16 mouse cellular contexts compared by ENCODE assay signal in the genomic region with DNA sequence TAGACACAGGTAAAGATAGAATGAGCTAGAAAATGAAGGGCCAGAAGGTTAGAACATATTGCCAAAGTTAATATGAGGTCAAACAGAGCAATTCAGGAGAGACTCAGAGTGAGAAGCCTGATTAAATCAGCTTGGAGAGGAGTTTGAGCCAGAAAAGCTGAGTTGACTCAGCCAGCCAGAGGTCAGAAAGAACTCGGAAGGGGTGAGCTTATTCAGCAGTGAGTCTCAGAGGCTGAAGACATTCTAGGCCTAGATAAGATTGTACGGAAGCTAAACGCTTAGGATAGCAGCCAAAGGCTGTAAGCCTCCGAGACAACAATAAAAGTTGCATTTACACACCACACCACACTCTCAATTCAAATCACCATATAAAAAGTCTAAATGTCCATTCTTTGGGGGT.
DNase-seq lines count a peak whose midpoint lies in the region; ATAC-seq and TF ChIP-seq lines count a peak whose summit lies in the region.
"Had no signal": no experiment of that assay in that cellular context is flagged by ENCODE, and none has a peak within 500 bp of the region (broad histone marks: within the 10 kb centered on the region; RNA-seq: fewer than 3 reads in every experiment).

No protein-coding gene starts in this region.

- no peak for TF ChIP-seq RAD21 in MEL (IDR thresholded peaks at IDR 0.05; ENCODE audit: low read depth, low read length)

- H3K4me1 ChIP-seq in MEL (ENCODE audit: control insufficient read depth in 1 of 2, insufficient read depth in 2 of 2, low read length in 2 of 2), result peaks cover 0 to 3% of the 10 kb centered on the region in 2 experiments; a peak in 1 of 4 replicates
- no peaks in the 10 kb centered on the region for H3K4me1 ChIP-seq in liver, postnatal 0 days (ENCODE audit: insufficient read depth)
- H3K4me1 ChIP-seq: limb, embryonic 10.5 days; lung, embryonic 15.5 days; midbrain, embryonic 12.5 days; neural tube, embryonic 13.5 days had no signal

- no peak for TF ChIP-seq CTCF in MEL (IDR thresholded peaks at IDR 0.05 in 2 of 3, conservative IDR thresholded peaks at IDR 0.05 in 1 of 3; ENCODE audit: control insufficient read depth in 1 of 3, insufficient read depth in 1 of 3, low read depth in 2 of 3, low read length in 3 of 3, poor library complexity in 1 of 3, severe bottlenecking in 1 of 3)
- TF ChIP-seq CTCF in liver, postnatal 0 days (IDR thresholded peaks at IDR 0.05; ENCODE audit: low read depth), result no peak

- 81% methylated on average over 4 of the region's 4 CpGs for WGBS in liver, postnatal 0 days (ENCODE audit: insufficient replicate concordance)

- no peaks in the 10 kb centered on the region for H3K27me3 ChIP-seq in MEL (ENCODE audit: control insufficient read depth in 1 of 2, insufficient read depth in 2 of 2, low read length in 2 of 2)
- H3K27me3 ChIP-seq in liver, postnatal 0 days (ENCODE audit: insufficient read depth, low read length), result no peaks in the 10 kb centered on the region
- H3K27me3 ChIP-seq: lung, embryonic 15.5 days; midbrain, embryonic 12.5 days; neural tube, embryonic 13.5 days had no signal

- H3K4me2 ChIP-seq in liver, postnatal 0 days (ENCODE audit: low read depth, low read length), result no peak overlapping the region
- H3K4me2 ChIP-seq: liver, embryonic 11.5 days; lung, embryonic 15.5 days; midbrain, embryonic 12.5 days; neural tube, embryonic 13.5 days had no signal

- peak; percentile 4 for DNase-seq in kidney, adult 11 months
- no peak for DNase-seq in kidney, adult 18-20 months
- DNase-seq in MEL (ENCODE audit: low read depth, low spot score) (peak; percentile 19), adipocyte (ENCODE audit: low spot score) (peak; percentile 59)
- peak; percentile 16 for DNase-seq in fibroblast of lung, adult 2 months (ENCODE audit: low read depth)
- DNase-seq in frontal cortex, postnatal 25 days (ENCODE audit: low spot score in 2 of 2), result no peak
- DNase-seq in liver, postnatal 0 days, result no peak
- DNase-seq: cerebellum, adult 18-20 months; forebrain, postnatal 0 days; gastrocnemius, adult 2 months; right cerebral cortex, postnatal 25 days had no signal

- no peak for TF ChIP-seq EP300 in MEL (IDR thresholded peaks at IDR 0.05; ENCODE audit: low read depth in 1 of 2, low read length in 2 of 2)
- TF ChIP-seq EP300 in liver, postnatal 0 days (IDR thresholded peaks at IDR 0.05; ENCODE audit: low read depth), result no peak

- no peak overlapping the region for H3K9ac ChIP-seq in MEL (ENCODE audit: control insufficient read depth, low read depth, low read length, poor library complexity, severe bottlenecking)
- no peak overlapping the region for H3K9ac ChIP-seq in liver, postnatal 0 days (replicated peaks)
- H3K9ac ChIP-seq: forebrain, postnatal 0 days; lung, embryonic 15.5 days; midbrain, embryonic 12.5 days; neural tube, embryonic 13.5 days had no signal

- no peak overlapping the region for H3K27ac ChIP-seq in MEL (ENCODE audit: control insufficient read depth, low read depth, low read length)
- H3K27ac ChIP-seq in liver, postnatal 0 days (ENCODE audit: low read depth), result no peak overlapping the region
- H3K27ac ChIP-seq: gastrocnemius, adult 2 months; limb, embryonic 10.5 days; lung, embryonic 15.5 days; midbrain, embryonic 12.5 days; neural tube, embryonic 13.5 days had no signal

- no peaks in the 10 kb centered on the region for H3K79me2 ChIP-seq in MEL (ENCODE audit: control insufficient read depth, insufficient read depth, low read length, poor library complexity)

- H3K4me3 ChIP-seq in MEL (ENCODE audit: control insufficient read depth in 1 of 2, insufficient read depth in 1 of 2, low read depth in 2 of 2, low read length in 2 of 2), result no peak overlapping the region
- no peak overlapping the region for H3K4me3 ChIP-seq in liver, postnatal 0 days (ENCODE audit: low read depth, low read length)
- H3K4me3 ChIP-seq: gastrocnemius, adult 2 months; limb, embryonic 10.5 days; lung, embryonic 15.5 days; midbrain, embryonic 12.5 days; neural tube, embryonic 13.5 days had no signal

- ATAC-seq in liver, postnatal 0 days, result no peak
- ATAC-seq: forebrain, postnatal 0 days had no signal

- peaks cover 0 to 3% of the 10 kb centered on the region in 2 experiments; a peak in 2 of 4 replicates for H3K36me3 ChIP-seq in MEL (ENCODE audit: control insufficient read depth in 1 of 2, insufficient read depth in 2 of 2, low read length in 2 of 2)
- H3K36me3 ChIP-seq in liver, postnatal 0 days (replicated peaks; ENCODE audit: insufficient read depth, low read length), result no peaks in the 10 kb centered on the region
- H3K36me3 ChIP-seq: neural tube, embryonic 13.5 days had no signal

- TF ChIP-seq POLR2A in MEL (IDR thresholded peaks at IDR 0.05; ENCODE audit: control insufficient read depth in 1 of 2, insufficient read depth in 1 of 2, low read depth in 1 of 2, low read length in 2 of 2, poor library complexity in 1 of 2), result no peak

- H3K9me3 ChIP-seq in MEL (replicated peaks; ENCODE audit: insufficient read depth, low read length), result no peaks in the 10 kb centered on the region
- H3K9me3 ChIP-seq in liver, postnatal 0 days (ENCODE audit: low read length), result no peaks in the 10 kb centered on the region
- H3K9me3 ChIP-seq: limb, embryonic 10.5 days; lung, embryonic 15.5 days; midbrain, embryonic 12.5 days; neural tube, embryonic 13.5 days had no signal

TF ChIP-seq in MEL, 35 proteins besides CTCF, POLR2A, EP300 and RAD21:
- TF ChIP-seq MYB (IDR thresholded peaks at IDR 0.05; ENCODE audit: low read depth, low read length) (no peak), UBTF (IDR thresholded peaks at IDR 0.05; ENCODE audit: borderline replicate concordance, insufficient read depth, low read depth, low read length) (no peak), HCFC1 (IDR thresholded peaks at IDR 0.05; ENCODE audit: low read depth, low read length) (no peak), ETS1 (IDR thresholded peaks at IDR 0.05; ENCODE audit: low read depth, low read length) (no peak), KAT2A (conservative IDR thresholded peaks at IDR 0.05; ENCODE audit: low read depth, low read length) (no peak), NRF1 (IDR thresholded peaks at IDR 0.05; ENCODE audit: insufficient read depth, low read depth, low read length, poor library complexity, severe bottlenecking) (no peak), CHD2 (IDR thresholded peaks at IDR 0.05; ENCODE audit: low read length) (no peak), ZMIZ1 (IDR thresholded peaks at IDR 0.05; ENCODE audit: low read depth, low read length) (no peak), MAZ (IDR thresholded peaks at IDR 0.05; ENCODE audit: low read depth, low read length) (no peak), POLR2AphosphoS5 (IDR thresholded peaks at IDR 0.05; ENCODE audit: borderline replicate concordance, low read depth, low read length) (no peak), MAX (IDR thresholded peaks at IDR 0.05; ENCODE audit: low read length) (no peak), TAL1 (IDR thresholded peaks at IDR 0.05; ENCODE audit: low read length) (no peak), MYC (IDR thresholded peaks at IDR 0.05; ENCODE audit: low read depth, low read length) (no peak), CHD1 (IDR thresholded peaks at IDR 0.05; ENCODE audit: low read depth, low read length) (no peak)

Comparison
In these comparisons a context has a peak if more than half of its experiments do, and no peak if none do; other contexts are left out.
1. DNase-seq: peak in kidney, adult 11 months (single experiment), MEL (single experiment), adipocyte (single experiment) and fibroblast of lung, adult 2 months (single experiment); none in kidney, adult 18-20 months (single experiment), frontal cortex, postnatal 25 days (0 of 2) and liver, postnatal 0 days (single experiment).